Mouse (Mus musculus) liver, embryonic 11.5 days (tissue): Measurements from ENCODE around the gene Kif1c. TPM values are rescaled to one million over a fixed set of nuclear protein-coding genes. Genes with fewer than 3 reads are reported as not detected.

Source experiments
- ATAC-seq: fragments of 200-750 bp; cut with Nextera tagmentation; replicated peaks from 2 replicates; pipeline ENCODE4 v1.8.0; 2017; ENCODE audit warnings: moderate number of reproducible peaks, mild to moderate bottlenecking, moderate TSS enrichment, moderate library complexity; ENCODE audit not compliant: low FRiP score
- DNase-seq: peaks from one replicate; pipeline ENCODE4 v3.0.0-alpha.2; 2017; ENCODE audit warnings: low spot score
- H3K27ac ChIP-seq: fragments of 300-500 bp; sonication (generic); 2 replicates; pipeline ENCODE4 v1.5.1; 2014; ENCODE audit warnings: mild to moderate bottlenecking, low read depth, low read length, control low read depth
- H3K27me3 ChIP-seq: fragments of 300-500 bp; sonication (generic); replicated peaks from 2 replicates; pipeline ENCODE4 v1.6.1; 2014; ENCODE audit warnings: low read length, mixed read lengths; ENCODE audit not compliant: control insufficient read depth, insufficient read depth
- H3K36me3 ChIP-seq: fragments of 300-500 bp; sonication (generic); 2 replicates; pipeline ENCODE4 v1.6.1; 2014; ENCODE audit warnings: mild to moderate bottlenecking, low read length, moderate library complexity, mixed read lengths; ENCODE audit not compliant: control insufficient read depth, insufficient read depth
- H3K4me1 ChIP-seq: fragments of 300-500 bp; sonication (generic); replicated peaks from 2 replicates; pipeline ENCODE4 v1.6.1; 2014; ENCODE audit warnings: low read length, mixed read lengths; ENCODE audit not compliant: control insufficient read depth, insufficient read depth
- H3K4me2 ChIP-seq: fragments of 300-500 bp; sonication (generic); 2 replicates; pipeline ENCODE4 v1.6.1; 2014; ENCODE audit warnings: mild to moderate bottlenecking, control low read depth, moderate library complexity
- H3K4me3 ChIP-seq: fragments of 300-500 bp; sonication (generic); 2 replicates; pipeline ENCODE4 v1.5.1; 2014; ENCODE audit warnings: low read depth, low read length, control low read depth
- H3K9ac ChIP-seq: fragments of 300-500 bp; sonication (generic); 2 replicates; pipeline ENCODE4 v1.6.1; 2014; ENCODE audit warnings: low read depth, low read length, control low read depth
- H3K9me3 ChIP-seq: fragments of 300-500 bp; sonication (generic); 2 replicates; pipeline ENCODE4 v1.6.1; 2016; ENCODE audit warnings: low read length, inconsistent platforms, mixed read lengths; ENCODE audit not compliant: control insufficient read depth
- WGBS: fragments of 180-500 bp; shearing (Covaris S2); extraction: QIAGEN DNeasy Blood & Tissue Kit; methylation state at CpG from one replicate; pipeline ENCODE4 v1.1.7; 2014; 5-methylcytosine and 5-hydroxymethylcytosine counted together
- polyA plus RNA-seq: library from polyadenylated mRNA; unstranded; fragments of >200 nt; fragmentation: Nextera tagmentation; extraction: Ambion mirVana; gene quantifications from 2 replicates; pipeline ENCODE4 v1.2.1, GENCODE M21; 2014

Gene Kif1c
- polyA plus RNA-seq, 1 experiment from 2014 or later: 3.8 TPM

- Histone ChIP-seq H3K36me3 (peaks cover 10% of the 10 kb centered on the region; the same call in 1 of the 2 replicates), H3K4me1 (no peaks in the 10 kb centered on the region), H3K4me2 (no peak overlapping the region), H3K27ac (no peak overlapping the region), H3K27me3 (no peaks in the 10 kb centered on the region), H3K4me3 (no peak overlapping the region), H3K9ac (no peak overlapping the region), H3K9me3 (no peaks in the 10 kb centered on the region)
- 75% methylated on average over 6 of the region's 6 CpGs for WGBS
- DNase-seq (no peak), ATAC-seq (no peak)
Observed at GRCm38 (mm10) chr11:70715832-70716231, 15.5 kb downstream of the Kif1c start.

- 81% methylated on average over 5 of the region's 5 CpGs for WGBS
Observed at GRCm38 (mm10) chr11:70718481-70718880, 18.1 kb downstream of the Kif1c start.

GRCm38 (mm10) chr11:70720567-70720966, 20.2 kb downstream of the Kif1c start:
- H3K27ac ChIP-seq: no peak overlapping the region
- ATAC-seq: no peak
- no peak overlapping the region for H3K9ac ChIP-seq
- H3K9me3 ChIP-seq: no peaks in the 10 kb centered on the region
- peaks cover 28% of the 10 kb centered on the region; the same call in 1 of the 2 replicates for H3K36me3 ChIP-seq
- DNase-seq: no peak
- H3K4me2 ChIP-seq: no peak overlapping the region
- no peak overlapping the region for H3K4me3 ChIP-seq
- H3K4me1 ChIP-seq: no peaks in the 10 kb centered on the region
- 55% methylated on average over 3 of the region's 3 CpGs for WGBS
- H3K27me3 ChIP-seq: no peaks in the 10 kb centered on the region

More at GRCm38 (mm10) chr11:70718481-70718880, 18.1 kb downstream of the Kif1c start:
- peaks cover 16% of the 10 kb centered on the region; the same call in 1 of the 2 replicates for H3K36me3 ChIP-seq
- ATAC-seq: no peak
- no peaks in the 10 kb centered on the region for H3K27me3 ChIP-seq
- no peak overlapping the region for H3K27ac ChIP-seq
- no peak overlapping the region for H3K4me3 ChIP-seq
- H3K4me2 ChIP-seq: no peak overlapping the region
- no peak for DNase-seq
- H3K9ac ChIP-seq: no peak overlapping the region
- H3K4me1 ChIP-seq: no peaks in the 10 kb centered on the region
- H3K9me3 ChIP-seq: no peaks in the 10 kb centered on the region

GRCm38 (mm10) chr11:70721072-70721471, 20.7 kb downstream of the Kif1c start:
- Histone ChIP-seq H3K27ac (no peak overlapping the region), H3K4me3 (no peak overlapping the region), H3K9me3 (no peaks in the 10 kb centered on the region), H3K9ac (no peak overlapping the region), H3K4me2 (no peak overlapping the region), H3K4me1 (no peaks in the 10 kb centered on the region), H3K36me3 (peaks cover 29% of the 10 kb centered on the region), H3K27me3 (no peaks in the 10 kb centered on the region)
- DNase-seq (no peak), ATAC-seq (no peak)
- 90% methylated on average over 3 of the region's 3 CpGs for WGBS

GRCm38 (mm10) chr11:70724706-70725105, 24.4 kb downstream of the Kif1c start:
- ATAC-seq: no peak
- H3K27me3 ChIP-seq: no peaks in the 10 kb centered on the region
- H3K9me3 ChIP-seq: no peaks in the 10 kb centered on the region
- no peak overlapping the region for H3K27ac ChIP-seq
- no peak for DNase-seq
- no peaks in the 10 kb centered on the region for H3K4me1 ChIP-seq
- no peak overlapping the region for H3K4me3 ChIP-seq
- H3K9ac ChIP-seq: no peak overlapping the region
- H3K4me2 ChIP-seq: no peak overlapping the region
- H3K36me3 ChIP-seq: peaks cover 32% of the 10 kb centered on the region
- WGBS: 88% methylated on average over 9 of the region's 9 CpGs

GRCm38 (mm10) chr11:70726585-70726984, 26.2 kb downstream of the Kif1c start:
- H3K36me3 ChIP-seq: peaks cover 26% of the 10 kb centered on the region
- H3K4me3 ChIP-seq: no peak overlapping the region
- ATAC-seq (no peak), DNase-seq (no peak)
- H3K27ac ChIP-seq: no peak overlapping the region
- no peak overlapping the region for H3K9ac ChIP-seq
- no peaks in the 10 kb centered on the region for H3K27me3 ChIP-seq
- no peaks in the 10 kb centered on the region for H3K9me3 ChIP-seq
- no peak overlapping the region for H3K4me2 ChIP-seq
- WGBS: 84% methylated on average over 2 of the region's 2 CpGs
- no peaks in the 10 kb centered on the region for H3K4me1 ChIP-seq

GRCm38 (mm10) chr11:70727385-70727784, 27.0 kb downstream of the Kif1c start:
- Histone ChIP-seq H3K4me2 (no peak overlapping the region), H3K9ac (no peak overlapping the region), H3K4me1 (no peaks in the 10 kb centered on the region), H3K27me3 (no peaks in the 10 kb centered on the region), H3K4me3 (no peak overlapping the region), H3K36me3 (peaks cover 23% of the 10 kb centered on the region), H3K27ac (no peak overlapping the region), H3K9me3 (no peaks in the 10 kb centered on the region)
- ATAC-seq: no peak
- WGBS: 65% methylated on average over 5 of the region's 5 CpGs
- no peak for DNase-seq

GRCm38 (mm10) chr11:70730427-70731038, 30.2 kb downstream of the Kif1c start:
- Histone ChIP-seq H3K27ac (no peak overlapping the region), H3K4me2 (no peak overlapping the region), H3K27me3 (no peaks in the 10 kb centered on the region), H3K4me1 (no peaks in the 10 kb centered on the region), H3K9ac (no peak overlapping the region), H3K9me3 (no peaks in the 10 kb centered on the region), H3K36me3 (peaks cover 11% of the 10 kb centered on the region), H3K4me3 (no peak overlapping the region)
- WGBS: 69% methylated on average over 9 of the region's 9 CpGs
- DNase-seq: no peak
- ATAC-seq: no peak

- Histone ChIP-seq H3K27ac (no peak overlapping the region), H3K9me3 (no peaks in the 10 kb centered on the region), H3K27me3 (no peaks in the 10 kb centered on the region), H3K4me1 (no peaks in the 10 kb centered on the region), H3K36me3 (peaks cover 10% of the 10 kb centered on the region), H3K4me3 (no peak overlapping the region), H3K4me2 (no peak overlapping the region), H3K9ac (no peak overlapping the region)
- DNase-seq (no peak), ATAC-seq (no peak)
- WGBS: 68% methylated on average over 5 of the region's 5 CpGs
Observed at GRCm38 (mm10) chr11:70731178-70731577, 30.8 kb downstream of the Kif1c start.
